Mouse (Mus musculus) heart, adult 2 months (tissue): ENCODE data around the gene Wnt11. TPM values are rescaled to one million over a fixed set of nuclear protein-coding genes. Genes with fewer than 3 reads are reported as not detected.

Experiments
- DNase-seq, 2 experiments: peaks; one replicate each; pipeline ENCODE4 v3.0.0; 2021
- H3K27ac ChIP-seq: fragments of 200-600 bp; 2 replicates; pipeline ENCODE4 v1.8.1; 2022
- H3K27me3 ChIP-seq: fragments of 200-500 bp; 2 replicates; pipeline ENCODE4 v1.6.1; 2012; ENCODE audit warnings: mild to moderate bottlenecking, low read length, inconsistent platforms, mixed read lengths; ENCODE audit not compliant: control insufficient read depth, insufficient read depth
- H3K36me3 ChIP-seq: fragments of 200-500 bp; 2 replicates; pipeline ENCODE4 v1.6.1; 2012; ENCODE audit warnings: low read length, inconsistent platforms; ENCODE audit not compliant: control insufficient read depth, insufficient read depth
- H3K4me1 ChIP-seq: fragments of 200-500 bp; 2 replicates; pipeline ENCODE4 v1.6.1; 2011; ENCODE audit warnings: low read length; ENCODE audit not compliant: control insufficient read depth, insufficient read depth
- H3K4me3 ChIP-seq: fragments of 200-600 bp; 2 replicates; pipeline ENCODE4 v1.8.1; 2022
- H3K79me2 ChIP-seq: fragments of 200-500 bp; replicated peaks from 2 replicates; pipeline ENCODE4 v1.6.1; 2012; ENCODE audit warnings: mild to moderate bottlenecking, inconsistent platforms, low read length, moderate library complexity, mixed read lengths; ENCODE audit not compliant: control insufficient read depth, insufficient read depth
- H3K9ac ChIP-seq: fragments of 200-500 bp; 2 replicates; pipeline ENCODE4 v1.6.1; 2012; ENCODE audit warnings: low read depth, mild to moderate bottlenecking, control low read depth, inconsistent platforms, low read length, mixed read lengths
- CTCF ChIP-seq: fragments of 200-600 bp; IDR thresholded peaks from 2 replicates; pipeline ENCODE4 v1.8.1; 2022; ENCODE audit warnings: antibody characterized with exemption, mild to moderate bottlenecking, moderate library complexity
- EP300 ChIP-seq: fragments of 200-500 bp; IDR thresholded peaks from 2 replicates; pipeline ENCODE4 v1.6.1; 2011; ENCODE audit warnings: low read depth, low read length, control low read depth; ENCODE audit not compliant: insufficient read depth
- POLR2A ChIP-seq: fragments of 200-500 bp; IDR thresholded peaks from 2 replicates; pipeline ENCODE4 v1.6.1; 2011; ENCODE audit warnings: mild to moderate bottlenecking, low read depth, low read length, control low read depth; ENCODE audit not compliant: insufficient read depth
- WGBS: fragments of 180-500 bp; shearing (Covaris S2); methylation state at CpG from one replicate; pipeline ENCODE4 v1.1.7; 2018; 5-methylcytosine and 5-hydroxymethylcytosine counted together
- intact Hi-C: fragments of 180-260 bp; cut with DNase I; formaldehyde crosslinking; loops from one replicate; pipeline ENCODE4 v1.15.1; 2025
- polyA plus RNA-seq: library from polyadenylated mRNA; depleted of rRNA; stranded (reverse); fragments of >200 nt; gene quantifications from 2 replicates; pipeline ENCODE4 v1.2.3, GENCODE M21; 2012
- total RNA-seq, 2 experiments: library from RNA; stranded (reverse); gene quantifications; 2 replicates each; pipeline ENCODE4 v1.2.3; 2021

The Wnt11 gene
- total and polyA plus RNA-seq, 3 experiments, result 4.8 to 9.0 (median 7.3) TPM

- no peaks in the 10 kb centered on the region for H3K27me3 ChIP-seq
- intact Hi-C loops, result no loop called here
- no peak overlapping the region for H3K4me3 ChIP-seq
- no peaks in the 10 kb centered on the region for H3K79me2 ChIP-seq
- no peaks in the 10 kb centered on the region for H3K36me3 ChIP-seq
- H3K4me1 ChIP-seq, result peaks cover 2% of the 10 kb centered on the region; the same call in 1 of the 2 replicates
- H3K9ac ChIP-seq, result no peak overlapping the region
- no peak for TF ChIP-seq POLR2A
- no peak for TF ChIP-seq EP300
- TF ChIP-seq CTCF, result no peak
- H3K27ac ChIP-seq, result no peak overlapping the region
- DNase-seq, result no peak
- WGBS, result 89% methylated on average over 2 of the region's 2 CpGs
Measured at GRCm38 (mm10) chr7:98879176-98879575, 44.3 kb downstream of the Wnt11 start.

- H3K36me3 ChIP-seq, result no peaks in the 10 kb centered on the region
- intact Hi-C loops, result loop anchor here (5.0 kb wide), 1 partner anchor 195 kb away; no protein-coding TSS in a partner anchor
- 75% methylated on average over 4 of the region's 4 CpGs for WGBS
- peak; percentile 52 for TF ChIP-seq CTCF
- TF ChIP-seq POLR2A, result no peak
- H3K4me1 ChIP-seq, result no peaks in the 10 kb centered on the region
- no peaks in the 10 kb centered on the region for H3K79me2 ChIP-seq
- H3K9ac ChIP-seq, result no peak overlapping the region
- H3K27ac ChIP-seq, result no peak overlapping the region
- H3K4me3 ChIP-seq, result no peak overlapping the region
- DNase-seq, result no peak
- H3K27me3 ChIP-seq, result no peaks in the 10 kb centered on the region
Measured at GRCm38 (mm10) chr7:98881887-98882286, 47.0 kb downstream of the Wnt11 start.

- 79% methylated on average over 22 of the region's 22 CpGs for WGBS
- Histone ChIP-seq H3K79me2 (no peaks in the 10 kb centered on the region), H3K36me3 (no peaks in the 10 kb centered on the region), H3K4me3 (no peak overlapping the region), H3K27ac (no peak overlapping the region), H3K27me3 (no peaks in the 10 kb centered on the region), H3K9ac (no peak overlapping the region), H3K4me1 (no peaks in the 10 kb centered on the region)
- no peak for TF ChIP-seq POLR2A
- no peak for TF ChIP-seq EP300
- TF ChIP-seq CTCF, result no peak
- intact Hi-C loops, result no loop called here
- no peak for DNase-seq
Measured at GRCm38 (mm10) chr7:98887811-98888261, 52.9 kb downstream of the Wnt11 start.

DNA sequence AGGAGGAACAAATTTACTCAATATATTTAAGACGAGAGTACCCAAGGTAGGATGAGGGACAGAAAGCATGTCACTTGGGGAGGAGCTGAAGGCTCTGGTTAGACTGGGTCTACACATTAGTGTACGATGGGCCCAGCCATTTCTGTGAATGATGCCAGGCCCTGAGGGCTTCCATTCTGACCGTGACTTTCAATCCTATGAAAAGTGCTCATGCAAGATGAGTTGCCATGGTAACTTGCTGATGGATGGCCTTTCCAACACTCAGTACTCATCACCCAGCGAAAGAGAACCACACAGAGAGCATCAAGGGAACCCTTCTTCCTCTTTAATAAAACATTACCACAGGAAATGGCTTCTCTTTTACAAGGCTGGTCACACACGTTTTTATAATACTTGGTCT is 53.9 kb downstream of the Wnt11 start:
- Histone ChIP-seq H3K27me3 (no peaks in the 10 kb centered on the region), H3K36me3 (no peaks in the 10 kb centered on the region), H3K4me3 (no peak overlapping the region), H3K4me1 (no peaks in the 10 kb centered on the region), H3K27ac (no peak overlapping the region), H3K9ac (no peak overlapping the region), H3K79me2 (no peaks in the 10 kb centered on the region)
- no peak for DNase-seq
- no peak for TF ChIP-seq EP300
- no peak for TF ChIP-seq CTCF
- TF ChIP-seq POLR2A, result no peak
- WGBS, result 77% methylated on average over 5 of the region's 5 CpGs
- intact Hi-C loops, result no loop called here

GRCm38 (mm10) chr7:98889211-98889610 is 54.3 kb downstream of the Wnt11 start:
- 87% methylated on average over 7 of the region's 7 CpGs for WGBS
- no peaks in the 10 kb centered on the region for H3K4me1 ChIP-seq
- H3K4me3 ChIP-seq, result no peak overlapping the region
- H3K27ac ChIP-seq, result no peak overlapping the region
- no peak for DNase-seq
- no peak overlapping the region for H3K9ac ChIP-seq
- H3K79me2 ChIP-seq, result no peaks in the 10 kb centered on the region
- H3K36me3 ChIP-seq, result no peaks in the 10 kb centered on the region
- intact Hi-C loops, result no loop called here
- no peak for TF ChIP-seq POLR2A
- no peak for TF ChIP-seq EP300
- no peak for TF ChIP-seq CTCF
- H3K27me3 ChIP-seq, result no peaks in the 10 kb centered on the region

- H3K27ac ChIP-seq, result no peak overlapping the region
- intact Hi-C loops, result no loop called here
- no peak overlapping the region for H3K4me3 ChIP-seq
- no peaks in the 10 kb centered on the region for H3K79me2 ChIP-seq
- DNase-seq, result no peak
- H3K27me3 ChIP-seq, result no peaks in the 10 kb centered on the region
- H3K9ac ChIP-seq, result no peak overlapping the region
- no peaks in the 10 kb centered on the region for H3K36me3 ChIP-seq
- peaks cover 3% of the 10 kb centered on the region; the same call in 1 of the 2 replicates for H3K4me1 ChIP-seq
- TF ChIP-seq EP300, result no peak
- no peak for TF ChIP-seq POLR2A
- no peak for TF ChIP-seq CTCF
- WGBS, result 85% methylated on average over 5 of the region's 5 CpGs
Measured at GRCm38 (mm10) chr7:98893144-98893543, 58.2 kb downstream of the Wnt11 start.
